Mouse (Mus musculus) ES-E14 (cell line): Measurements from ENCODE around the gene Olfr1053. TPM values are rescaled to one million over a fixed set of nuclear protein-coding genes. Genes with fewer than 3 reads are reported as not detected.
"Not testable (repeated sequence)": the region's sequence is repeated elsewhere in the genome, so short reads cannot be mapped to it uniquely, and the experiment has no call there.

Source experiments
- DNase-seq: peaks from one replicate; pipeline ENCODE4 v3.0.0-alpha.2; 2013; ENCODE audit warnings: low read depth, low spot score
- H3K27ac ChIP-seq: 2 replicates; pipeline ENCODE4 v1.5.1; 2012; ENCODE audit warnings: low read depth, mild to moderate bottlenecking, low read length, moderate library complexity, mixed read lengths; ENCODE audit not compliant: poor library complexity, insufficient read depth, severe bottlenecking
- H3K36me3 ChIP-seq: 2 replicates; pipeline ENCODE4 v1.6.1; 2012; ENCODE audit warnings: mild to moderate bottlenecking, low read length, moderate library complexity, mixed read lengths; ENCODE audit not compliant: control insufficient read depth, poor library complexity, insufficient read depth, severe bottlenecking
- H3K4me1 ChIP-seq, 2 experiments: fragments of 150-350 bp in 1 of 2; sonication (generic) in 1 of 2; 2 replicates each; pipeline ENCODE4 v1.6.1; 2012; ENCODE audit warnings: low read length in 2 of 2, mild to moderate bottlenecking in 1 of 2, mixed read lengths in 1 of 2; ENCODE audit not compliant: control insufficient read depth in 2 of 2, insufficient read depth in 2 of 2, poor library complexity in 1 of 2
- H3K4me3 ChIP-seq, 2 experiments: fragments of 150-350 bp in 1 of 2; sonication (generic) in 1 of 2; 2 replicates each; pipeline ENCODE4 v1.5.1; 2012; ENCODE audit warnings: low read length in 2 of 2, low read depth in 1 of 2, mild to moderate bottlenecking in 1 of 2, mixed read lengths in 1 of 2; ENCODE audit not compliant: insufficient read depth in 1 of 2, poor library complexity in 1 of 2, severe bottlenecking in 1 of 2
- H3K9ac ChIP-seq: 2 replicates; pipeline ENCODE4 v1.6.1; 2012; ENCODE audit warnings: low read depth, mild to moderate bottlenecking, low read length, mixed read lengths; ENCODE audit not compliant: poor library complexity, insufficient read depth, severe bottlenecking
- H3K9me3 ChIP-seq: fragments of 150-350 bp; sonication (generic); 2 replicates; pipeline ENCODE4 v1.6.1; 2012; ENCODE audit warnings: low read depth, mild to moderate bottlenecking, low read length; ENCODE audit not compliant: control insufficient read depth, insufficient read depth
- CHD2 ChIP-seq: IDR thresholded peaks from 2 replicates; pipeline ENCODE4 v1.6.1; 2014; ENCODE audit warnings: mild to moderate bottlenecking, low read depth, low read length, inconsistent platforms
- HCFC1 ChIP-seq: IDR thresholded peaks from 2 replicates; pipeline ENCODE4 v1.6.1; 2012; ENCODE audit warnings: low read length, inconsistent platforms, borderline replicate concordance; ENCODE audit not compliant: insufficient read depth
- MAFK ChIP-seq: IDR thresholded peaks from 2 replicates; pipeline ENCODE4 v1.6.1; 2014; ENCODE audit warnings: mild to moderate bottlenecking, low read depth, low read length, inconsistent platforms; ENCODE audit not compliant: insufficient read depth
- ZC3H11A ChIP-seq: IDR thresholded peaks from 2 replicates; pipeline ENCODE4 v1.6.1; 2012; ENCODE audit warnings: low read depth, mild to moderate bottlenecking, inconsistent platforms, low read length, borderline replicate concordance
- ZNF384 ChIP-seq: IDR thresholded peaks from 2 replicates; pipeline ENCODE4 v1.6.1; 2012; ENCODE audit warnings: low read depth, low read length, inconsistent platforms
- in situ Hi-C, 2 experiments: fragments of 600-800 bp; cut with MboI; formaldehyde crosslinking; loops; one replicate each; pipeline ENCODE4 v1.15.1; 2025; ENCODE audit warnings: low sequenced_read_pairs in 2 of 2, inconsistent platforms in 1 of 2; ENCODE audit not compliant: unreplicated experiment in 2 of 2
- total RNA-seq: library from RNA; depleted of rRNA; stranded (reverse); fragments of 300-350 nt; gene quantifications from 2 replicates; pipeline ENCODE4 v1.2.3, GENCODE M21; 2012; rRNA removed

Olfr1053 gene
- total RNA-seq, 1 experiment = not detected

DNA sequence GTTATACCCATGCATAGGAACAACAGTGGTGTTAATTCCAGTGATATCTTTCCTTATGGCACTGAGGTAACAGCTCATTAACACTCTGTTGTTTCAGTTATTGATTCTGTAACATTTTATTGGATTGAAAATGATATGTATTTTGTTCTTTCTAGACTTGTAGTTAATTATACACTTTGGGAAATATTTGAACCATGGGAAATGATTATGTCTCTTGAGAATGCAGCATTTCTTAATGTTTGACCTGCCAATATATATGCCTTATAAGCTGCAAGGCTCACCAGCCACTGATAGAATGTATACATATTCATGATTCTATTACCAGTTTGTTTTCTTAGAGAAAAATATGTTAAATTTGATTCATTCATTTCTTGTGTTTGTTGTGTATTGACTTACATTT lies 22.9 kb downstream of the Olfr1053 start, which contains the start of gene Olfr1052:
Gene Olfr1052 (plus strand): TSS at position 301 of the 400 bp plus-strand sequence.
- H3K9me3 ChIP-seq = no peaks in the 10 kb centered on the region
- H3K36me3 ChIP-seq = no peaks in the 10 kb centered on the region
- H3K27ac ChIP-seq = no peak within 1 kb of the TSS
- H3K4me1 ChIP-seq = no peaks in the 10 kb centered on the region
- DNase-seq = no peak
- H3K4me3 ChIP-seq = no peak within 1 kb of the TSS
- in situ Hi-C loops = no loop called here
- no peak for TF ChIP-seq ZC3H11A
- TF ChIP-seq ZNF384 = no peak
- TF ChIP-seq CHD2 = no peak
- TF ChIP-seq HCFC1 = no peak
- no peak for TF ChIP-seq MAFK
- H3K9ac ChIP-seq = no peak within 1 kb of the TSS

- H3K27ac ChIP-seq, H3K36me3 ChIP-seq, DNase-seq, H3K9ac ChIP-seq, H3K9me3 ChIP-seq, H3K4me1 ChIP-seq, H3K4me3 ChIP-seq, in situ Hi-C loops: not testable (repeated sequence)
Observed at GRCm38 (mm10) chr2:86278988-86279387, 36.1 kb downstream of the Olfr1053 start, which contains the start of gene Olfr1051. TSS of gene Olfr1051 (minus strand) at chr2:86279088.

Other genes with a start within 250 kb of the Olfr1053 start
- gene Olfr1036, start 241.3 kb downstream of the Olfr1053 start, total RNA-seq = not detected in 2 replicates
- not detected in 2 replicates for gene Olfr1037, start 227.9 kb downstream of the Olfr1053 start, total RNA-seq
- not detected in 2 replicates for gene Olfr1039, start 179.4 kb downstream of the Olfr1053 start, total RNA-seq
- gene Olfr1040, start 168.6 kb downstream of the Olfr1053 start, total RNA-seq = not detected in 2 replicates
- gene Olfr1042, start 153.4 kb downstream of the Olfr1053 start, total RNA-seq = not detected in 2 replicates
- not detected in 2 replicates for gene Olfr1043, start 147.8 kb downstream of the Olfr1053 start, total RNA-seq
- gene Olfr1044, start 137.5 kb downstream of the Olfr1053 start, total RNA-seq = not detected in 2 replicates
- gene Olfr52, start 129.6 kb downstream of the Olfr1053 start, total RNA-seq = not detected in 2 replicates
- not detected in 2 replicates for gene Olfr1045, start 112.3 kb downstream of the Olfr1053 start, total RNA-seq
- not detected in 2 replicates for gene Olfr1046, start 96.0 kb downstream of the Olfr1053 start, total RNA-seq
- not detected in 2 replicates for gene Olfr1047, start 83.9 kb downstream of the Olfr1053 start, total RNA-seq
- gene Olfr1048, start 75.0 kb downstream of the Olfr1053 start, total RNA-seq = not detected in 2 replicates
- not detected in 2 replicates for gene Olfr1049, start 57.0 kb downstream of the Olfr1053 start, total RNA-seq
- gene Olfr1051, start 36.2 kb downstream of the Olfr1053 start, total RNA-seq = not detected in 2 replicates
- gene Olfr1052, start 22.8 kb downstream of the Olfr1053 start, total RNA-seq = not detected in 2 replicates
- gene Olfr1054, start 20.1 kb upstream of the Olfr1053 start, total RNA-seq = not detected in 2 replicates
- gene Olfr1055, start 35.0 kb upstream of the Olfr1053 start, total RNA-seq = not detected in 2 replicates
- gene Olfr1056, start 47.2 kb upstream of the Olfr1053 start, total RNA-seq = not detected in 2 replicates
- gene Olfr1057, start 63.1 kb upstream of the Olfr1053 start, total RNA-seq = not detected in 2 replicates
- gene Olfr1058, start 73.3 kb upstream of the Olfr1053 start, total RNA-seq = not detected in 2 replicates
- gene Olfr1061, start 98.8 kb upstream of the Olfr1053 start, total RNA-seq = not detected in 2 replicates
- not detected in 2 replicates for gene Olfr1062, start 111.5 kb upstream of the Olfr1053 start, total RNA-seq
- gene Olfr1065, start 135.3 kb upstream of the Olfr1053 start, total RNA-seq = not detected in 2 replicates
- not detected in 2 replicates for gene Olfr1066, start 141.0 kb upstream of the Olfr1053 start, total RNA-seq
- gene Olfr228, start 172.1 kb upstream of the Olfr1053 start, total RNA-seq = not detected in 2 replicates
- gene Olfr1076, start 193.2 kb upstream of the Olfr1053 start, total RNA-seq = not detected in 2 replicates
- not detected in 2 replicates for gene Olfr1079, start 227.2 kb upstream of the Olfr1053 start, total RNA-seq
- gene Olfr1080, start 243.0 kb upstream of the Olfr1053 start, total RNA-seq = not detected in 2 replicates